Mouse (Mus musculus) erythroblast, embryonic 14.5 days (primary cell): ENCODE results near the gene Srp54b.
"Not testable (repeated sequence)": the region's sequence is repeated elsewhere in the genome, so short reads cannot be mapped to it uniquely, and the experiment has no call there.

ENCODE experiments used
- GATA1 ChIP-seq: IDR thresholded peaks from 2 replicates; pipeline ENCODE4 v1.6.1; 2012; ENCODE audit warnings: low read length, inconsistent platforms, mixed read lengths
- TAL1 ChIP-seq: IDR thresholded peaks from 3 replicates; pipeline ENCODE4 v1.6.1; 2012; ENCODE audit warnings: low read length, inconsistent platforms, mixed read lengths

DNA sequence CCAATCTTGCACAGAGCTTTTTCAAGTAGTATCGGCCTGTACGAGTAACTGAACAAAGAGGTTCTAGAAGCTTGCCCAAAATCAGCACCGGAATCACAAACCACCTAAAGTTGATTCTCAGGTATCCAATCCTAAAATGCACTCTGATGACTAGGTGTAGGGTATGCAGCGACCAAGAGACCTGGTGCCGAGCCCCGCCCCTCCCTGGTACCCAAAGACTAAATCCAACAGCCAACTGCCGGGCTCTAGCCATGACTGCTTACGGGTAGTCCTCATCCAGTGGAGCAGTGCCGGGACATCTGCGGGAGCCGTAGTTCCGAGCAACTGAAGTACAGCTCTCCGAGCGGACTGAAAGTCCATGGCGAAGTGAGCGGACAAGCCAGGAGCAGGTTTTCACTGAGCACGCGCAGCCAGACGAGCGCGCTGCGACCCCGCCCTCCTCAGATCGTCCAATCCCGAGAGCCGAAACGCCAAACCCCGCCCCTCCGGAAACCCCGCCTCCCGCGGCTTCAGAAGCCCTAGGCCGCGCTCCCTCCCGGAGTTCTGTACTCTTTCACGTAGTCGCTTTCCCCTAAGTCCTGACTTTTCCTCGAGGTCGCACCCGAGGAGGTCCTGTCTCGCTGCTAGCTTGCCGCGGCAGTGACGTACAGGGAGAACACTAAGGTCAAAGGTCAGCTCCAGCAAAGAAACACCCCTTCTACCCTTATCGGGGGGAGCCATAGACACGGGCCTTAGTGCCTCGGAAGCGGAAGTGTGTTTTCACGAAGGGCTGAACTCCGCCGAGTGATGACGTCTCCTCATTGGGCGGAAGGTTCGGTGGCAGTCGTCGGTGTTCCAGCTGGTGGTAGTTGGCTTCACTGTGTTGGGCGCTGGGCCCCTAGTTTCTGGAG lies at the start of gene Srp54b:
- TF ChIP-seq TAL1, GATA1: not testable (repeated sequence)
